Mouse (Mus musculus) spleen, postnatal 10 days (tissue): ENCODE results near the gene Zfp106.

ENCODE experiments used
- DNase-seq, 2 experiments: peaks; one replicate each; pipeline ENCODE4 v3.0.0; 2021 to 2022; ENCODE audit warnings: low spot score in 2 of 2

The Zfp106 gene

DNA sequence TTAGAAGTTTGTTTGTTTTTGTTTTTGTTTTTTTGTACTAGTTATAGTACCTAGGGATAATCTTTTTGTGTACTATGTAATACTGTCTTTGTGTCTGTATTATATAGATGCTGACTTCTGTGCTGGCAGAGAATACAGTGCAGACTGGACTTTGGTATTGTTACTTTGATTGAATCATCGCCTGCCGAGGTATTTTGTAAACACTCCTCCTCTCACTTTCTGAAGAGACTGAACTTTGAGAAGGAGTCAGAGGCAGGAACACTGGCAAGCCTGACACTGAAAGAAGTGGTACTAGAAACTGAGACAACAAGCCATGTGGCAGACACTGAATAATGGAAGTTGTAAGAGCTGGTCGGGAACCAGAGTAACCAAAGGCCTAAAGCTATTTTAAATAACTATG, 6.8 kb downstream of the Zfp106 start:
- DNase-seq: no peak

DNA sequence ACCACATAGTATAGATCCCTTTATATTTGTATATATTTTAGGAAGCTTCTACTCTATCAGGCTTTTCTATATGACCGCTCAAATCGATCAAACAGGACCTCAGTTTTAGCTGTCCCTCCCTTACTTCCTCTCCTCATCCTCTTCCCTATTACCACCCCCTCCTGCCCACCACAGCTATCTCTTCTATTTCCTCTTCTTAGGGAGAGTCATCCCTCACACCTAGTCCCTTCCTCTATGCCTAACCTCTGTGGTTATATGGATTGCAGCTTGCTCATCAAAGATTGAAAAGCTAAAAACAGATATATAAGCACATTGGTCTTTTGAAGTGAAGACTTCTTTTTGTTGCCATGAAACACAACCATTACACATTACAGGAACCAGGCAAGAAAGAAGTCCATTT, 18.9 kb downstream of the Zfp106 start:
- no peak for DNase-seq

- peak in 1 of 2 experiments; percentile 35 for DNase-seq
Observed at GRCm38 (mm10) chr2:120539778-120540208, 23.9 kb downstream of the Zfp106 start.

- DNase-seq: no peak
Observed at GRCm38 (mm10) chr2:120539333-120539732, 24.3 kb downstream of the Zfp106 start.

GRCm38 (mm10) chr2:120531223-120531622, 32.4 kb downstream of the Zfp106 start:
- no peak for DNase-seq

- no peak for DNase-seq
Observed at GRCm38 (mm10) chr2:120529531-120529930, 34.1 kb downstream of the Zfp106 start.

DNA sequence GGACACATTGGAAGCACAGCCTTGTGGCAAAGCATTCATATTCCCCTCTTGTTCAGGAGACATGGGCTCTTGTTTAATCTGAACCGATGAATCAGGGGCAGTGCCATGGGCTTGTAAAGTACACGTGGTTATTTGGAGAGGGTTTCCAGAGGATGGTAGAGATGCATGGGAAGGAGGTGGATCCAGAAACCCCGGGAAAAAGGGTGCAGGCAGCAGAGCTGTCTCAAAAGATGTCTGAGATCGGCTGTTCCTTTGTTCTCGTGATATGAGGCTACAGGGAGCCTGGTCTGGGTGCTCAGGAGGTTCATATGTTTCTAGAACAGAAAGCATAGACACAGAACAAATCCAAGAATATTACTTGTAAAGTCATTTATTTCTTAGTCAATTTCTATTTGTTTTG, 36.9 kb downstream of the Zfp106 start:
- DNase-seq: no peak

- DNase-seq: no peak
Observed at GRCm38 (mm10) chr2:120518547-120519210, 45.0 kb downstream of the Zfp106 start.

GRCm38 (mm10) chr2:120514181-120514580, 49.5 kb downstream of the Zfp106 start:
- DNase-seq: no peak

DNA sequence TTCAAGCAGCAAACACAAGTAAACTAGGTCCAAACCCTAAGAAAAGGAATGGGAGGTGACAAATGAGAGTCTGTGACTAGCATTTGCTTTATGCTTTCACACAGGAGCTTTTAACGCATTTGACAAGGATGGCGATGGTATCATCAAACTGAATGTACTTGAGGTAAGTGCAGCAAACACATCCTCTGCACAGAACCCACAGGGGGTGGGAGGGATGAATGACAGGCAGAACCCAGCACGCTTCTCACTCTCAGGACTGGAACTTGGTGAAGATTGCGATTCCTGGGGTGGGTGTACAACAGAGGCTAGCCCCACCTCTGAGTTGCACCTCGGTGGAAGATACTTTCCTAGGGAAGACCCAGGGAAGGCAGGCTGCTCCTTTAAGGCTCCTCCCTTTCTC, 59.7 kb downstream of the Zfp106 start:
- no peak for DNase-seq

GRCm38 (mm10) chr2:120503094-120503493, 60.5 kb downstream of the Zfp106 start:
- DNase-seq: no peak

- DNase-seq: no peak
Observed at GRCm38 (mm10) chr2:120502605-120502990, 61.0 kb downstream of the Zfp106 start.

DNA sequence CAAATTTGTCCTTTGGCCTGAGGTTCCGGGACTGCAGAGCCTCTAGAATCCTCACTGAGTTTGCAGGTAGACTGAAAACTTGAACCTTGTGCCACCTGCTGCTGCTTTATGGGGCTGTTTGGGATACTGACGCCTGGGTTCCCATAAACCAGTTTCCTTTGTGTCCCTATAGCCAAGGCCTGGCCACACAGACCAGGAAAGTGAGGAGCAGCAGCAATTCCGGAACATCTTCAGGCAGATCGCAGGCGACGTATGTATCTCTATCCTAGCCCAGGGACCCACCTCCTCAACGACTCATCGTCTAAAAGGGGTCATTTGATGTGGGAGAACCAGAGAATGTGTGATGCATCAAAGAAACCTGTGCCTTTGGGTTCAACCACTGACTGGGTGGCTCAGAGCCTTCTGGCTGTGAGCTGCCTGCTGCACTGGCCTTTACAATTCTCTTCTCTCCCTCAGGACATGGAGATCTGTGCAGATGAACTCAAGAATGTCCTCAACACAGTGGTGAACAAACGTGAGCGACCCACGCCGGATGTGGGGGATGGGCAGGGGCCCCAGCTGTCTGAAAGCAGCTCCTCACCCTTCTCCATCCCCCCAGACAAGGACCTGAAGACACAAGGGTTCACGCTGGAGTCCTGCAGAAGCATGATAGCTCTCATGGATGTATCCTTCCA, 61.6 kb downstream of the Zfp106 start:
- peak in 1 of 2 experiments; percentile 56 for DNase-seq

DNA sequence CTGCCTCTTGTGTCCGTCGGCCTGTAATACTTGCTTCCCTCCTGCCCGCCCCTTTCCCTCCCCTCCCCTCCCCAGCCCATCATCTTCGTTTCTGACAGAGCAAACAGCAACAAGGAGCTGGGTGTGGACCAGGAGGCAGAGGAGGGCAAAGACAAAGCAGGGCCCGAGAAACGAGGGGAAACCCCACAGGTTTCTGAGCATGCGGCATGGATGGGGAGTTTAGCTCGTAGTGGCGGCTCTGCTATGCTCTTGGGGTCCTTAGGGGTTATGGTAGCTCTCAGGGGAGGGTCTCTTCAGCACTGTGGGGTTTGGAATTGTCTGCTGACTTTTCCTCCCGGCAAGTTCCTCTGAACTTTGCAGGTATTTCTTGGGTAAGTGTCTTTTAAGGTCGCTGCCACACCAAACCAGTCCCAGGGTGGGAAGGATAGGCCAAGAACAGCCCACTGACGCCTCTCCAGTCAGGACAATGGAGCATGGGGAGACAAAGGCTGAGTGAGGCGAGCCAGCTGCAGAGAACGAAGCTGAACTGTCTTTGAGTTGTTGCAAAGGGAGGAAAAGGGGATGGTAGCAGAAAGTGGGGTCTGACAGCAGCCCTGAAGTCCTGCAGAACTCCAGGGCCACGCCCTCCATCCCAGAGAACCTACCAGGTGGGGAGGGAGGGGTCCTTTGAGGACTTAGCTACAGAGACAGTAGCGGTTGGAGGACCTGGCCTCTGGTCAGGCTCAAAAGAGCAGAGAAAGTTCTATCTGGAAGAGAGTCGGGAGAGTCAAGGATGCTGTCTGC, 62.3 kb downstream of the Zfp106 start:
- DNase-seq: no peak

GRCm38 (mm10) chr2:120499971-120500471, 63.6 kb downstream of the Zfp106 start:
- peak; percentile 16 to 38 for DNase-seq

DNA sequence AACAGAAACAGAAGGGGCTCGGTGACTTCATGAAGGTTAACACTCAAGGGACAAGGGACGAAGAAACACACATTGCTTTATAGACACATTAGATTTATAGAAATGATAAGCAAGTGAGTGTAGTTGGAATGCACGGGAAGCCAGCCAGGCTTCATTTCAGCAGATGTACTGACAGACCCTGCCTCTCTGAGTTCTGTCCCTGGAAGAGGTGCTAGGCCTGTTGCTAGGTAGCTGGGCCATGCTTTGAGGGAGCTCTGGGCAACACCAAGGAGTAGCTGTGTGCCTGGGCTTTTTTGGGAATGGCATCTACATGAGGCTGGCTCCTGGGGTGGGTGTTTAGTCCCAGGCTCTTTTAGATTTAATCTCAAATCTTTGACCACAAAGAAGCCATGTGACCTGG, 67.1 kb downstream of the Zfp106 start:
- DNase-seq: no peak

- DNase-seq: no peak
Observed at GRCm38 (mm10) chr2:120493254-120493653, 70.4 kb downstream of the Zfp106 start.

- DNase-seq: no peak
Observed at GRCm38 (mm10) chr2:120484241-120484640, 79.4 kb downstream of the Zfp106 start.

DNA sequence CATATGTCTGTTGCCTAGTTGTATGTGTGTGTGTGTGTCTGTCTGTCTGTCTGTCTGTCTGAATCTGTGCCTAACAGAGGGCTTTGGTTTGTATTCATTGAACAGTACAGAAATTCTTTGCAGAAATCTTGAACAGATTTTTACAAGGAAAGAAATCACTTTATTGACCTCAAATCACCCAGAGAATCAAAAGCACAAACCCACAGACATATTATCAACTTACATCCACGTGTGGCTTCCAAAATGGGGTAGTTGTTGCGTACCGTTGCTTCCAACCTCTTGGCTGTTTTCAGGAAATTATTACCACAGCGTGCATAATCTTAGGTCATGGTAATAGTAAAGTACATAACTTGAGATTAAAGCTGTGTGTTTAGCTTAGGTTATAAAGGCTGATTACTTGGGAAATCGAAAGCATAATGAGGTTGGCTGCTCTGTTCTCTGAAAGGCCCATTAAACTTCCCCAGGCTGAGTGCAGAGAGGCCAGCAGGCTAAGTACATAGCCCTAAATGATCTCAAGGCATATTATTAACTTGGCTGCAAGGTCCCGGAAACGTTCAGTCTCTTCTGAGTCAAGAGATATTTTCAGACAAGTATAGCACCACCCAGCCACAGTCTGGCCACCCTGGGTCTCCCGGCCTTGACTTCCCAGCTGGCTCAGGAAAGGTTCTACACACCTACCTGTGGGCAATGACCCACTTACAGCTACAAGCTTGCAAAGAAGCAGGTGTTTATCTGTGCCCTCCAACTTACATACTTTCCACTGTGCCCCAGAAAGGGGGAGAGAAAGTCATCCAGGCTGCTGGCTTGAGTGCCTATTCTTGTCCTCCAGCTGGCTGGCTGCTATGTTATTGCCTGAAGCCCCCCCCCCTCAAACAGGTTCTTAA, 80.9 kb downstream of the Zfp106 start:
- no peak for DNase-seq

DNA sequence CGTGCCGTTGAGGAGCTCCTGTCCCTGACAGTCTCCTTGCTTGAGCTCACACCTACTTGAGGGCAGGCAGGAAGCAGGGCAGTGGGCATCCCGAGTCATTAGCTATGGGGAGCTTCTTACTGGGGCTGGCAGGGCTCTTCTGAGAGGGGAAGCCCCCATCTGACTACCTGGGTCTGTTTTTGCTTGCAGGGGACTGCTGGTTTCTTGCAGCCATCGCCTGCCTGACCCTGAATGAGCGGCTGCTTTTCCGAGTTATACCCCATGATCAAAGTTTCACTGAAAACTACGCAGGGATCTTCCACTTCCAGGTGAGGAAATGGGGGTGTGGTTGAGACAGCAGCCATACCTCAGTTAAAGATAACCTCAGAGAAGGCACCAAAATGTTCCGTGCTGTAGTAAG, 81.7 kb downstream of the Zfp106 start:
- no peak for DNase-seq

GRCm38 (mm10) chr2:120478600-120478999, 85.0 kb downstream of the Zfp106 start:
- DNase-seq: peak; percentile 57 to 84
